Mouse (Mus musculus) ovary, adult 18-20 months (tissue): Measurements from ENCODE around the gene Olfr598.
"Not testable (repeated sequence)": the region's sequence is repeated elsewhere in the genome, so short reads cannot be mapped to it uniquely, and the experiment has no call there.

Experiments used
- DNase-seq: peaks from one replicate; pipeline ENCODE4 v3.0.0; 2022; ENCODE audit warnings: low spot score, mixed read lengths

Gene Olfr598

DNA sequence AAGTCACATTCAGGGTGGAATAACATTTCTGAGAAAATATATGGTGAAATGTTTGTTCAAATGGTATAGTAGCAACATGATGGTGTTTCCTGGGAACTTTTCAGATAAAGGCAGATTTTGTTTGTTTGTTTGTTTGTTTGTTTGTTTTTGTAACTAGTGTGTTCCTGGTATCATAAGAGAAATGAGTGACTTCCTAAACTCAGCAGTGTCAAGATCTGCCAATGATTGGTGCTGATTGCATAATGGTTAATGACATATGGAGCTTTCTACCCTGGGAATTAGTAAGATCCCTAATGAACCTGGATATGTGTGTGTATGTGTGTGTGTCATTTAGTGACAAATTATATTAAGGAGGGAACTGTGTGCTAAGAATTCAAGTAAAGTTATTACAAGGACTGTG, at the start of gene Olfr598:
Gene Olfr598, plus strand, starts transcription at position 301 of the 400 bp plus-strand sequence.
- DNase-seq, result no peak

DNA sequence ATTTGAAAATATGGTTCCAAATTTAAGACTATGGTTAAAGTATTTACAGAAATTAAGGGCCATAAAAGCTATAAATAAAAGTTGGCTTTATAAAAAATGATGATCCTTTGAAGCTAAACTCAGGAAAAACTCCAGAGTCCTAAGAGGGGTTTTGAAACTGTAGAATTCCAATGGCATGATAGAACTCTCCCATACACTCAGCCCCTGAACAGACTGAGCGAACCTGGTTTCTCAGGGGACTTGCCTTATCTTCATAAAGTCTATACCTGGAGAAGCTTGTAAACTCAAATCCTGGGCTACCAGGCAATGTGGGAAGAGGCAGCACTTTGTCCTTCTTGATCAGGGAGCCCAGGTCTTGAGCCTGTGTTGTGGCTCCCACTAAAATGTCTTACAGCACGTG, 18.0 kb upstream of the Olfr598 start, which contains the start of gene Olfr596:
Gene Olfr596, plus strand, starts transcription at position 301 of the 400 bp plus-strand sequence.
- DNase-seq, result not testable (repeated sequence)

DNA sequence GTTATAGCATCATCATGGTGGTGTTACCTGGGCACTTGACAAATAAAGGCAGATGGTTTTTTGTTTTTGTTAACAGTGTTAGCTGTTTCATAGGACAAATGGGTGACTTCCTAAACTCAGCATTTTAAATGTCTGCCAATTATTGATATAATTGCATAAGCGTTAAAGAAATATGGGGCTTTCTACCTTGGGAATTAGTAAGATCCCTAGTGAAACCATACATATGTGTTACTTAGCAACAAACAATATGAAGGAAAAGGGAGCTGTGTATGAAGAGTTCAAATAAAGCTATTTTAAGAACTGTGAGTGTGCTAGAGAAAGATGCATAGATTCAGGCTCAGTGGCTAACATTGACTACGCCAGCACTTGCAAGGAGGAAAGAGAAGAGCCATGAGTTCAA, 7.4 kb upstream of the Olfr598 start, which contains the start of gene Olfr597:
Gene Olfr597, plus strand, starts transcription at position 301 of the 400 bp plus-strand sequence.
- DNase-seq, result not testable (repeated sequence)

DNA sequence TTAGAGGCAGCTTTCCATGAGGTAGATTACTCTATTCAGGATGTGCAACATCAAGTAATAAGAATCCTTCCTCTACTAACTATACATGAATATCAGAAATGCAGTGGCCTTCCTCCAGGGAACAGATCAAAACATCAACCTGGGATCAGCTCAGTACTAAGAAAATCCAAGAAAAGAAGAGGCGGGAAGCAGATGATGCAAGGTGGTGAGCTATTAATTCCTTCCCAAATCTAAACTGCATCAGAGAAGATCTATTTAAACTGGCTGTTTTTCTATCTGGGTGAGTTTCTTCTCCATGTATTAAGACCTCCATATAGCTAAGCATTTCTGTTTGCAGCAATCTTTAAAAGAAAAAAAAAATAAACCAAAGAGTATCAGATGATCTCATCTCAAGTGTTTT, 12.2 kb downstream of the Olfr598 start, which contains the start of gene Olfr599:
Gene Olfr599, plus strand, starts transcription at position 301 of the 400 bp plus-strand sequence.
- DNase-seq, result no peak

DNA sequence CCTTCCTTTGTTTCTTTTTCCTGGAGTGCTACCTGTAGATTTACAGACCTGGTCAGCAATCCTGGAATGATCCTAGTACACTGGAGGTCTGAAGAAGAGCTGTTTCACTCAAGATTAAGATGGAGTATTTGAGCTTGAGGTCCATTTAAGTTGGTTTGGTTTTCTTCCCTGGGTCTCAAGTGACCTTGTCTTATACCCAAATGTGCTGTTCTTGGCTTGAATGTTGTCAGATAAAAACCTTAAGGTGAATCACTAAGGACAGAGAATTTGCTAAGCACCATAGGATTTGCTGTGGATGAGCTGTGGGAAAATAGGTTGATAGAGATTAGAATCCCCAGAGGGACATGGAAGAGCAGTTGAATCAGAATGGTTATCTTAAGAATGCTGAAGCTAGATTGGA, 26.2 kb downstream of the Olfr598 start, which contains the start of gene Olfr600:
Gene Olfr600, minus strand, starts transcription at position 101 of the 400 bp plus-strand sequence.
- no peak for DNase-seq

DNA sequence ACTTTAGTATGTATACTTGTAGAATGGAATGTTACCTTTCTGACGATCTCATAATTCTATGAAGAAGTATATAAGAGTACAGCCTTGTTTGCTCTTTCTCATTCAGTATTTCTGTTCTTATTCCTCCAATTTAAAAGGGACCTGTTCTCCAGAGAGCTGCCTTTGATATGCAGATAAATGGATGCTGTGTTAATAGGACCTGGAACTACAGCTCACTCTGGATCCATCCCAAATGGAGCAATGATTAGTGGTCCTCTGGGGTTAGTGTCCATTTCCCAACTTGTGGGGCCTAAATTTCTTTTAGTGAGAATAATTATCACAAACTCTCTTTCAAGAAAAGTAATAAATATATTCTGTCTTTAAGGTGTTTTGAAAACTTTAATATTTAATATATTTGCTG, 39.2 kb downstream of the Olfr598 start, which contains the start of gene Olfr601:
Gene Olfr601, minus strand, starts transcription at position 101 of the 400 bp plus-strand sequence.
- no peak for DNase-seq
